Mouse (Mus musculus): ENCODE measurements around the gene Mgme1.

GRCm38 (mm10) chr2:144279742-144280141, 9.3 kb downstream of the Mgme1 start:
- TF ChIP-seq CTCF (IDR thresholded peaks at IDR 0.05; ENCODE audit: low read depth) (no peak), EP300 (optimal IDR thresholded peaks at IDR 0.05) (no peak)
